Mouse (Mus musculus) thymus, adult 2 months (tissue): ENCODE data around the gene Kcne3.

ENCODE experiments used
- CTCF ChIP-seq: fragments of 200-500 bp; IDR thresholded peaks from 2 replicates; pipeline ENCODE4 v1.5.1; 2012; ENCODE audit warnings: mild to moderate bottlenecking, control low read depth, low read length, moderate library complexity, borderline replicate concordance; ENCODE audit not compliant: control insufficient read depth, poor library complexity, insufficient read depth; ENCODE audit errors: extremely low read depth
- POLR2A ChIP-seq: fragments of 200-500 bp; IDR thresholded peaks from 2 replicates; pipeline ENCODE4 v1.6.1; 2012; ENCODE audit warnings: mild to moderate bottlenecking, low read length, control low read depth, moderate library complexity; ENCODE audit not compliant: control insufficient read depth, poor library complexity, insufficient read depth; ENCODE audit errors: extremely low read depth

GRCm38 (mm10) chr7:100176269-100176668 is at the start of gene Kcne3:
- TF ChIP-seq CTCF: no peak
- TF ChIP-seq POLR2A: no peak
